Mouse (Mus musculus) hindbrain, embryonic 13.5 days (tissue): ENCODE measurements around the gene Chmp2a. TPM values are rescaled to one million over a fixed set of nuclear protein-coding genes. Genes with fewer than 3 reads are reported as not detected.

ENCODE experiments used
- ATAC-seq: fragments of 200-750 bp; cut with Nextera tagmentation; 2 replicates; pipeline ENCODE4 v1.8.0; 2017; ENCODE audit warnings: moderate TSS enrichment; ENCODE audit not compliant: low FRiP score
- H3K27ac ChIP-seq: fragments of 300-500 bp; sonication (generic); 2 replicates; pipeline ENCODE4 v1.5.1; 2015; ENCODE audit warnings: inconsistent platforms, mild to moderate bottlenecking, moderate library complexity
- H3K27me3 ChIP-seq: fragments of 300-500 bp; sonication (generic); 2 replicates; pipeline ENCODE4 v1.6.1; 2015; ENCODE audit warnings: mild to moderate bottlenecking, inconsistent platforms
- H3K36me3 ChIP-seq: fragments of 300-500 bp; sonication (generic); 2 replicates; pipeline ENCODE4 v1.6.1; 2015; ENCODE audit warnings: mild to moderate bottlenecking, inconsistent platforms
- H3K4me1 ChIP-seq: fragments of 300-500 bp; sonication (generic); replicated peaks from 2 replicates; pipeline ENCODE4 v1.6.1; 2015; ENCODE audit warnings: inconsistent platforms
- H3K4me2 ChIP-seq: fragments of 300-500 bp; sonication (generic); 2 replicates; pipeline ENCODE4 v1.6.1; 2015; ENCODE audit warnings: inconsistent platforms, mild to moderate bottlenecking, moderate library complexity
- H3K4me3 ChIP-seq: fragments of 300-500 bp; sonication (generic); 2 replicates; pipeline ENCODE4 v1.5.1; 2015; ENCODE audit warnings: mild to moderate bottlenecking, inconsistent platforms
- H3K9ac ChIP-seq: fragments of 300-500 bp; sonication (generic); 2 replicates; pipeline ENCODE4 v1.6.1; 2015; ENCODE audit warnings: mild to moderate bottlenecking, inconsistent platforms
- H3K9me3 ChIP-seq: fragments of 300-500 bp; sonication (generic); 2 replicates; pipeline ENCODE4 v1.6.1; 2016; ENCODE audit warnings: inconsistent platforms
- WGBS: fragments of 180-500 bp; shearing (Covaris S2); methylation state at CpG from one replicate; pipeline ENCODE4 v1.1.7; 2015; 5-methylcytosine and 5-hydroxymethylcytosine counted together
- polyA plus RNA-seq: library from polyadenylated mRNA; unstranded; fragments of >200 nt; fragmentation: Nextera tagmentation; extraction: Ambion mirVana; gene quantifications from 2 replicates; pipeline ENCODE4 v1.2.1, GENCODE M21; 2015

Gene Chmp2a
- polyA plus RNA-seq, 1 experiment from 2014 or later = 184 TPM

DNA sequence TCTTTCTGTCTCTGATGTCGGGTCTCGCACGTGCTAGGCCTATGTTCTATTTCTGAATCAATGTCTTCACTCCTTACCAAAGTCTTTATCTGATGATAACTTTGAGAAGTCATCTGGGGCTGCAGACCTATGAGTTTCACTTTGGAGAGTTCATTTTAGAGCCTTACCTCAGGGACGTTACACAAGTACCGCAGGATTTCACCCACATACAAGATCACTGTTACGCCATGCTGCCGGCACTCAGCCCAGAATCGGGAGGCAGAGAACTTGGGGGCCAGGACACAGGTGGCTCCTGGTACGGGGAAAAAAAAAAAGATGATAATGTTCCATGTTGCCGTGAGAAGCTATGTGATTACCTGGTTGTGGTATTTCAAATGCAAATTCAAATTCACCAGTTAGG is 41.5 kb downstream of the Chmp2a start:
- Histone ChIP-seq H3K4me3 (no peak overlapping the region), H3K27me3 (0 out of 2 replicates have a peak, but pooled peaks cover 4% of the 10 kb centered on the region), H3K9me3 (no peaks in the 10 kb centered on the region), H3K27ac (no peak overlapping the region), H3K9ac (no peak overlapping the region), H3K36me3 (no peaks in the 10 kb centered on the region), H3K4me1 (no peaks in the 10 kb centered on the region), H3K4me2 (no peak overlapping the region)
- no peak for ATAC-seq
- 90% methylated on average over 10 of the region's 10 CpGs for WGBS

DNA sequence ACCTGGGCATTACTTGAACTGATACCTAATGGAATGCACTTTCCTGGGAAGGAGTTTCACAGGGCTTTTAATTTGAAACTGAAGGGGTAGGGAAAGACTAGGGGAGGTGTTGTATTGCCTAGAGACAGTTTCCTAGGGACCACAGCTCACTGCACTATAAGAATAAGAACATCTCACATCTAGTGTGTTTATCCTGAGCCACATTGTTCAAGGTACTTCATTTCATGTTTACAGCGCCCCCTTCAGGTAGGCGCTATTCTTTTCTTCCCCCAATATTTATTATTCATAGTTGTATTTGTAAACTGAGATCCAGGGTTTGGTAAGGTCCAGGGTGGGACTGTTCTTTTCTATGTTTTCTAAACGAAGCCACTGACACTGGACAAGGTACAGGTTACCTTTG is 42.4 kb downstream of the Chmp2a start:
- H3K9ac ChIP-seq = no peak overlapping the region
- 11% methylated on average over 3 of the region's 3 CpGs for WGBS
- no peak overlapping the region for H3K4me2 ChIP-seq
- H3K27ac ChIP-seq = no peak overlapping the region
- H3K4me1 ChIP-seq = no peaks in the 10 kb centered on the region
- no peaks in the 10 kb centered on the region for H3K36me3 ChIP-seq
- H3K4me3 ChIP-seq = no peak overlapping the region
- ATAC-seq = no peak
- 0 out of 2 replicates have a peak, but pooled peaks cover 4% of the 10 kb centered on the region for H3K27me3 ChIP-seq
- no peaks in the 10 kb centered on the region for H3K9me3 ChIP-seq

DNA sequence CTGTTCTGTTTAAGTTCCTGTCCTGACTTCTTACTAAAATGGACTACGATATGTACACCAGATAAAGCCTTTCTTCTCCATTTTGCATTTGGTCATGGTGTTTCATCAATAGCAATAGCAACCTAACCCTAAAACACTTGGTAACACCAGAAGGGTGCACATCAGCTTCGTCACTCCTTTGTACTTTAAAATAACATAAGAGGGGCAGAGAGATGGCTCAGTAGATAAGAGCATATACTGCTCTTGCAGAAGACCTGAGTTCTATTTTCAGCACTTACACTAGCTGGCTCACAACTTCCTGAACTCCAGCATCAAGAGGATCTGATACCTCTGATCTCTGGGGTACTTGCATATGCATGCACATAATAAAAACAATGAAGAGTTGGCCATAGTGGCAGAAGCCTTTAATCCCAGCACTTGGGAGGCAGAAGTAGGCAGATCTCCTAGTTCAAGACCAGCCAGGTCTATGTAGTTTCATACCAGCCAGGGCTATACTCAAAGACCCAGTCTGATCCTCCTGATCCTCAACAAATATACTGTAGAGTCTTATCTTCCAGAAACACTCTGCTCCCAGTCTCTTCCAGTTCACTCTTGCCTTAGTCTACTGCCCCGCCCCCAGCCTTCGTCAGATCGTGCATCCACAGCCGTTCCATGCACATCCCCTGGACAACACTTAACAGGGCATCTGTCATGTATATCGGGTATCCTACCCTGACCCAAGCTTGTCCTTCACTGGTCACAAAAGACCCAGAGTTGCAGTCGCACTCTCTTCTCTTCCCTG is 47.0 kb downstream of the Chmp2a start:
- ATAC-seq = no peak
- Histone ChIP-seq H3K4me3 (no peak overlapping the region), H3K9me3 (no peaks in the 10 kb centered on the region), H3K9ac (no peak overlapping the region), H3K4me1 (no peaks in the 10 kb centered on the region), H3K36me3 (peaks cover 7% of the 10 kb centered on the region), H3K4me2 (no peak overlapping the region), H3K27ac (no peak overlapping the region), H3K27me3 (0 out of 2 replicates have a peak, but pooled peaks cover 4% of the 10 kb centered on the region)
- WGBS = 83% methylated on average over 8 of the region's 8 CpGs

DNA sequence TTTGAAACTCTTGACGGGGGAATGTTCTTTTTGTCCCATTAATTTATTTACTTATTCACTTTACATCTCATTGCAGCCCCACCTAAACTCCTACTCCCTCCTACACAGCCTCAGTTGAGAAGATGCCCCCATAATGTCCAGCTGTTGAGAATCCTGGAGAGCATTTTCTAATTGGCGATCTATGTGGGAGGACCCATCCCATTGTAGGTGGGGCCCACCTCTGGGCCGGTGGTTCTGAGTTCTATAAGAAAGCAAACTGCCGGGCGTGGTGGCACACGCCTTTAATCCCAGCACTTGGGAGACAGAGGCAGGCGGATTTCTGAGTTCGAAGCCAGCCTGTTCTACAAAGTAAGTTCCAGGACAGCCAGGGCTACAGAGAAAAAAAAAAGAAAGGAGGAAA is 47.7 kb downstream of the Chmp2a start:
- Histone ChIP-seq H3K36me3 (peaks cover 14% of the 10 kb centered on the region), H3K9ac (no peak overlapping the region), H3K27ac (no peak overlapping the region), H3K4me2 (no peak overlapping the region), H3K4me1 (no peaks in the 10 kb centered on the region), H3K9me3 (no peaks in the 10 kb centered on the region), H3K4me3 (no peak overlapping the region), H3K27me3 (0 out of 2 replicates have a peak, but pooled peaks cover 4% of the 10 kb centered on the region)
- 86% methylated on average over 8 of the region's 8 CpGs for WGBS
- no peak for ATAC-seq

DNA sequence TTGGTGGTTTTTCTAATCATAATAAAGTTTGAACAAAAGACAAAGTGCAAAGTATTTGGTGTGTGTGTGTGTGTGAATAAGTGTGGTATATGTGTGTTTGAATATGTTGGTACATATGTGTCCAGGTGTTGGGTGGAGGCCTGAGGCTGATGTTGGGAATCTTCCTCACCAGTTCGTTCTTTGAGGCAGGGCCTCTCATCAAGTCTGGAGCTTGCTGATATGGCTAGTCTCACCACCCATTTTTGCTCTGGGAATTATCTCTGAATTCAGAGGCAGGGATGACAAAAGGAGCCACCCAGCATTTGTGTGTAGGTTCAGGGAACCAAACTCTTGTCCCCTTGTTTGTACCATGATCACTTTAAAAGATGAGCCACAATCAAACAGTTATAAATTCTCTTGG is 48.9 kb downstream of the Chmp2a start:
- Histone ChIP-seq H3K27ac (no peak overlapping the region), H3K4me3 (no peak overlapping the region), H3K36me3 (peaks cover 19% of the 10 kb centered on the region), H3K9me3 (no peaks in the 10 kb centered on the region), H3K27me3 (no peaks in the 10 kb centered on the region), H3K4me2 (no peak overlapping the region), H3K9ac (no peak overlapping the region), H3K4me1 (no peaks in the 10 kb centered on the region)
- ATAC-seq = no peak
- 84% methylated on average over 1 of the region's 1 CpGs for WGBS

Other genes starting within 250 kb of the Chmp2a start
- 20.1 and 22.9 TPM in 2 replicates for gene Zscan18, start 231.2 kb downstream of the Chmp2a start, polyA plus RNA-seq
- 30.6 and 31.3 TPM in 2 replicates for gene Zfp329, start 215.9 kb downstream of the Chmp2a start, polyA plus RNA-seq
- 28.9 and 33.3 TPM in 2 replicates for gene Zfp110, start 200.0 kb downstream of the Chmp2a start, polyA plus RNA-seq
- 7.0 and 7.3 TPM in 2 replicates for gene Zfp128, start 153.6 kb downstream of the Chmp2a start, polyA plus RNA-seq
- 10.6 and 10.9 TPM in 2 replicates for gene Zscan22, start 137.0 kb downstream of the Chmp2a start, polyA plus RNA-seq
- gene Rps5, start 112.5 kb downstream of the Chmp2a start, polyA plus RNA-seq = 661 and 665 TPM in 2 replicates
- gene Rnf225, start 107.4 kb downstream of the Chmp2a start, polyA plus RNA-seq = 0.70 TPM in 2 replicates
- gene Zfp324, start 69.0 kb downstream of the Chmp2a start, polyA plus RNA-seq = 13.6 and 13.7 TPM in 2 replicates
- gene Zfp446, start 57.0 kb downstream of the Chmp2a start, polyA plus RNA-seq = 12.4 and 13.2 TPM in 2 replicates
- gene Slc27a5, start 36.6 kb downstream of the Chmp2a start, polyA plus RNA-seq = 0.19 and 0.44 TPM in 2 replicates
- 216 and 239 TPM in 2 replicates for gene Trim28, start 35.7 kb downstream of the Chmp2a start, polyA plus RNA-seq
- 37.0 and 37.4 TPM in 2 replicates for gene Zbtb45, start 24.8 kb downstream of the Chmp2a start, polyA plus RNA-seq
- gene Ube2m, start 3.5 kb upstream of the Chmp2a start, polyA plus RNA-seq = 80.3 and 95.9 TPM in 2 replicates
- 6.0 and 6.7 TPM in 2 replicates for gene Mzf1, start 20.0 kb upstream of the Chmp2a start, polyA plus RNA-seq
- 0.03 and 0.04 TPM in 2 replicates for gene Vmn1r85, start 60.4 kb upstream of the Chmp2a start, polyA plus RNA-seq
- not detected in 2 replicates for gene Vmn1r86, start 85.1 kb upstream of the Chmp2a start, polyA plus RNA-seq
- gene Vmn1r87, start 105.3 kb upstream of the Chmp2a start, polyA plus RNA-seq = not detected in 2 replicates
- gene Vmn1r88, start 124.8 kb upstream of the Chmp2a start, polyA plus RNA-seq = not detected in 2 replicates
- gene Vmn1r89, start 178.2 kb upstream of the Chmp2a start, polyA plus RNA-seq = not detected in 2 replicates
- 41.1 and 46.2 TPM in 2 replicates for gene Lig1, start 242.5 kb upstream of the Chmp2a start, polyA plus RNA-seq
- gene Zswim9, start 243.9 kb upstream of the Chmp2a start, polyA plus RNA-seq = 14.6 and 15.9 TPM in 2 replicates